Mouse (Mus musculus) mouse trophoblast stem cell (cell line): Measurements from ENCODE around the gene Klc3.

Experiments used
- in situ Hi-C, 2 experiments: fragments of 300-500 bp; cut with MseI, MboI; formaldehyde crosslinking; loops; 2 replicates in 1 of 2; 3 replicates in 1 of 2; pipeline ENCODE4 v1.15.1; 2025

Klc3 gene

DNA sequence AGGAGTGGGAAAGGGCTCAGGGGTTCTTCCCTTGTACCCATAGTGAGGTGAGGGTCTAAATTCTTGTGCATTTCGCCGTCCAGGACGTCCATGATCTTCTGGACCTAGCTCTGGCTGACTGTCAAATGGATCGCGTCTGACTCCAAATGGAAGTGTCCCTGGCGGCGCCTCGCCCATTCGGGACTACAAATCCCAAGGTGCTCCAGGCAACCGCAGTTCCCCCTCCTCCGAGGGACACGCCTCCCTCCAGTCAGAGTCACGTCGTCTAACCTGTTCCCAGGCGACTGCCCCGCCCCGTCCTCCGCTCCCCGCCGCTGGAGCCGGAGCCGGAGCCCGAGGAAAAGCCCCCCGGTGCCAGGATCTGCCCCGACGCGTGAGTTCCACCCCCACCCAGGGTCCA, 43.0 kb downstream of the Klc3 start:
- in situ Hi-C loops, result no loop called here

DNA sequence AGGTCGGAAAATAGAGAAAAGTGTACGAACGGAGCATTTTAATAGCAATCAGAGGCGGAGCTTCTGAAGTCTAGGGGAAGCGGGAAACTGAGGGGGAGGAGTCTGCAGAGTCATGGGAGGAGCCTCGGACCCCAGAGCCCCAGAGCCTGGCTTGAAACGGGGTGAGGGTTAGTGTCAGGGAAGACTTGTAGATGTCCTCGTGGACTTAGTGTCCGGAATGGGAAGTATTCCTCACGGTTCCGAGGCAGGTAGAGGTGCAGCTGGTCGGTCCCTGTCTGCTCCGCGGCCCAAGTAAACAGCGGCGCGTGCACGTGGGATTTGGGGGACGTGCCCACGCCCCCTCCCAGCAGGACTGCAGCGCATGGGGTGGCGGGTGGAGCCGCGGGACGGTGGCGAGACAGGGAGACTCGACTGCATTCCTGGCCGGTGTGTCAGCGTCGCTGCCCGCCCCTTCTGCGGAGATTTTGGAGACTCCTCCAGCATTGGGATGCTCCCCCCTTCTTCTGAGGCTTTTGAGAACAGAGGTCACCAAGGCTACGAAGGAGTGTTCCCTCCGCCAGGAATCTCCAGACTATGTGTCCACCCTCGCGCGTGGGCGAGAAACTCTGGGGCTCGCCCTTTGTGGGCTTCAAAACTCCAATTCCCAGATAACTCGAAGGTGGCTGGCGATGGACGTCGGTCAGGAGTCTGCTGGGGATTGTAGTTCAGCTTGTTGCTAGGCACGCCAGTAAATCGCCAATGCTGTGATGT, 43.8 kb downstream of the Klc3 start:
- in situ Hi-C loops, result no loop called here

DNA sequence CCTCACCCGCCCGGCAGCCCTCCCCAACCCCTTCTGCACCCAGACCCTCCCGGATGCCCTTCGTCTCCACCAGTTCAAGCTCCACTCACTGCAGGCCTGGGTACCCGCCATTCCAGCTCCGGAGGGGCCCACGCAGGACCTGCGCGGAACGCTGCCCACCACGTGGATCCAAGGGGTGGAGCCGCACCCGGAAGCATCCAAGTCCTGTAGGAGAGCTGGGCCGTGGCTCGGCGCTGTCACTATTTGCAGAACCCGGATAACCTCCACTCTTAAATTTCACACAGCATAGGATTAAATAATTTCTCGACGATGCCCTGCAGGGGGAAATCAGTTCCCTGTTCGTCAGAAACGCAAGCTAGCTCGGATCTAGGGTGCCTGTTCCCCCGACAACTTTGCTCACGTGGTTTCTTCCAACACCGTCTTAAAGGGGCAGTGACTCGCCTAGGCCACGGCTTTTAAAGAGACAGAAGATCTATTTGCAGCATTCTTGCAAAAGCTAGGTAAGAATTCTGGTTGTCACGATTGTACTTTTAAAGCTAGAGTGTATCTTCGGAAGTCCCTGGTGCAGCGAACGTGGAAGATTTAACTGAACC, 44.5 kb downstream of the Klc3 start, which contains the start of the genes Cd3eap and Ppp1r13l:
Cd3eap (minus strand) TSS at position 185 of the 593 bp plus-strand sequence.
Ppp1r13l (plus strand) TSS at position 451 of the 593 bp plus-strand sequence.
- in situ Hi-C loops, result no loop called here

DNA sequence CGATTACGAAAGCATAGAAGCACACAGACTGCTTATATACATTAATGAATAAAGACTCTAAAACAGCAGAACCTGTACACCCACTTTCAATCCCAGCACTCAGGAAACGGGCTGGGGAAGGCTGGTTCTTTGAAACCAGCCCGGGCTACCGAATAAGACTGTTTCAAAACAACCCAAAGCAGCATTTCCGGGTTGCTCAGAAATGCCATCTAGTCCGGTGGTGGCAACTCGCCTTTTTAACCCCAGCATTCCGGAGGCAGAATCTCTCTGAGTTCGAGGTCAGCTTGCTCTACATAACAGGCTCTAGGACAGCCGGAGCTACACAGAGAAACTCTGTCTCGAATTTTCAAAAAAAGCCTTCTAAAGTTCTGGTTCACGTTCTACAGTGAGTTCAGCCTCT, 45.3 kb downstream of the Klc3 start:
- in situ Hi-C loops, result no loop called here

DNA sequence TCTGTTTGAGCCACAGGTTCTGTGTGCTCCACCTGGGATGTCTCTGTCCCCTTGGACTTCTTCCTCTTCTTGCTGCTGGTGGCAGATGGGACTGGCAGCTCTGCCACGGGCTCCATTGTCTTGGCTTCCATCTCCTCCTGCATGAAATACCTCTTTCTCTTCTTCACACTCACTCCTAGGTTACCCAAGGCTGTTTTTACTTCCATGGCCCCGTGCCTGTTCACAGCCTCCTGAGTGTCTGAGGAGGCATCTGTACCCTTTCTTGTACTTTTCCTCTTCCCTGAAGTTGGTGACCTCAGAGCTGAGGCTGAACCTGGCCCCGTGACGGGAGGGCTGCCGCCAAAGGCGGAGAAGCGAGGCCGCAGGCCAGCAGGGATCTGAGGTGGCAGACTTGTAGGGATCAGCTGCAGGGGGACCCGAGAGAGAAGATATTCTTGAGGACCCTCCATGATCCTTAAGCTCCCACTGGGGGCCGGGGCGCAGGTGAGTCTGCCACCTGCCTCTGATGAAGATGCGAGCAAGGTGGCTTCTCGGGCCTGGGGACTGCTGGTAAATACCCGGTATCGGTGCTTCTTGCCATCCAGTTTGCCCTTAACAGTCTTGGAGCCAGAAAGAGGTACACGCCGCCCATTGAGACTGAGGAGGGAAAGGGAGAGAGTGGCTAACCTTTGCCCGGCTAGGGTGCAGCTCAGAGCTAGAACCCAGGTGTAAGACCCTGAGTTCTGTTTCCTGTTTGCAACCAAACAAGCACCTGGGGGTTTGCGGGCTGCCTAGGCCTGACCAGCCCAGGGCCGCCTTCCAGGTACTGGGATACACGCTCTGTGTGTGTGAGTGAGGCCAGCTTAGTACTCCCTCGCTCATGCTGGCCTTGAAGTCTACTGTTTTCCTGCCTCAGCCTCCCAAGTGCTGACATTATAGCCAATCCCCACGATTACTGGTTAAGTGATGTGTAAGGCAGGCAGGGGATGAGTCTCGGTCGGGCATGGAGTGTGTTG, 46.2 kb downstream of the Klc3 start:
- in situ Hi-C loops, result no loop called here

DNA sequence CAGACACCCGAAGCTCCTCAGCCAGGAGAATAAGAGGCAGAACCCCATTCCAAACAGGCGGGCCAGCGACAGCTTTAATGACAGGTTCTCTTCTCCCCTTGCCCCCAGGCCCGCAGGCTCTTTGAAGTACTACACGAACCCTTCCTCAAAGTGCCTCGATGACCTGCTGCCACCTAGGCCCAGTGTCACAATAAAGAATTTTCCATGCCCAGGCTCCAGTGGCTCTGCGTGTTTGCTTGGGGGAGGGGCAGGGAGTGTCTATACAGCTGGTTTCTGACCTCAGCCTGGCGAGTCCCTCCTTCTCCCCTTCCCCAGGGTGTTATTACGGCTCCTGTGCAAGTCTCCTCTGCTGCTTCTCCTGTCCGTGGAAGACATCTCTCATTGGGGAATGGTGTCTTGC, 47.6 kb downstream of the Klc3 start:
- in situ Hi-C loops, result no loop called here

DNA sequence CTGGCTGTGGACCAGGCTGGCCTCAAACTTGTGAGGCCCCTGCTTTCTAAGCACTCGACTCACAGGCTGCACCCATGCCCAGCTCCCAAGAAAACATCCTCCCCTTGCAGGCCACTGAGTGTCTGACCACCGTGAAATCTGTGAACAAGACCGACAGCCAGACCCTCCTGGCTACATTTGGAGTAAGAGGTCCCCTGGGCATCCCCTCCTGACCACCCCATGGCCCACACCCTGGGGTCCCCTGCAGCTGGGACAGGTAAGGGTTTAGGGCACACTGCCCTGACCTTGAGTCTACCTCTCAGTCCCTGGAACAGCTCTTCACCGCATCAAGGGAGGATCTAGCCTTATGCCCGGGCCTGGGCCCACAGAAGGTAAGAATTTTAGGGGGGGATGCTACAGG, 48.9 kb downstream of the Klc3 start:
- in situ Hi-C loops, result no loop called here

DNA sequence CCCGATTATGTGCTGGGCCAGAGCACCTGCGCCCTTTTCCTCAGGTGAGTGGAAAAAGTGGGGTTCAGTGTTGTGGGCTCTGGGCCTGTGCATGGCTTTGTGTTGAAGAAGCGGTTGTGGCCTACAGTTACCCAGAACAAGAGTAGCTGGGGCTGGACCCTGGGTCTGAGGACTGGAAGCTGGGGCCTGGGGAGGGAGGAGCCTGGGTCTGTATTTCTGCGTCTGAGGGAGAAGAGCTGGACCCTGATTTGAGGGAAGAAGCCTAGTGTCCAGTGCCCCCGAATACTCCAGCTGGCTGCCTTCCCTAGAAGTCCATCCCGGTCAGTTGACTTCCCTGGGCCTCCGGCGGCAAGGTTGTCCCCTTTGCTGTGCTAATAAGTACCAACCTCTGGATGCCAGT, 53.7 kb downstream of the Klc3 start:
- in situ Hi-C loops, result no loop called here

DNA sequence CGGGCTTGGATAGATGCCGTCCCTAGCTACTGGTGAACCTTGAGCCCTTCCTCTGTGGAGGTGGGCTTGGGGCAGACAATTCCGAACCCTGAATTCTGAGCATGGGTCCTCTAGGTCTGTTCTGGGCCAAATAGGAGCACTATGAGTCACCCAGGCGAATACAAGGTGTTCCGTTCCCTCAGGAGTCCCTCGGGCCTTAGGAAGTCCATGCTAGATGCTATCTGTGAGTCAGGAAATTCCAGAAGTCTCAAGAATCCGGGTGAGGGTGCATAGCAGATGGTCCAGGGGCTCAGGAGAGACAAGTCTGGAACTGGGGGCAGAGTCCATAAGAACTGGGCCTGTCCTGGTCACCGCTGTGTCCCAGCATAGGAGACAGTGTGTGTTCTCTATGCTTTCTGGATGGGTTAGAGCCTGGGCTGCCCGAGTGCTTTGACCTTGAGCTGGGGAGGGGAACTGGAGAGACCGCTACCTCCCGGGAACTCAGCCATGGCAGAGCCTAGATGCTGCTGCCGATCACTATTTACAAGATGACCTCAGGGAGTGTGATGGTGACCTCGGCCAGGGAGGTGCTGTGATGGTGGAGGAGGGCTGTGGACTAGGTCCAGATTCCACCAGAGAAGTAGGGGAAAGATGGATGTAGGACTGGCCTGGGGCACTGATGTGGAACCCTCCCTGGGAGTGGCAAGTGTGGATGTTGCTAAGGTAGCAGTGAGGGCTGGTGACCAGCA, 54.6 kb downstream of the Klc3 start:
- in situ Hi-C loops, result no loop called here

DNA sequence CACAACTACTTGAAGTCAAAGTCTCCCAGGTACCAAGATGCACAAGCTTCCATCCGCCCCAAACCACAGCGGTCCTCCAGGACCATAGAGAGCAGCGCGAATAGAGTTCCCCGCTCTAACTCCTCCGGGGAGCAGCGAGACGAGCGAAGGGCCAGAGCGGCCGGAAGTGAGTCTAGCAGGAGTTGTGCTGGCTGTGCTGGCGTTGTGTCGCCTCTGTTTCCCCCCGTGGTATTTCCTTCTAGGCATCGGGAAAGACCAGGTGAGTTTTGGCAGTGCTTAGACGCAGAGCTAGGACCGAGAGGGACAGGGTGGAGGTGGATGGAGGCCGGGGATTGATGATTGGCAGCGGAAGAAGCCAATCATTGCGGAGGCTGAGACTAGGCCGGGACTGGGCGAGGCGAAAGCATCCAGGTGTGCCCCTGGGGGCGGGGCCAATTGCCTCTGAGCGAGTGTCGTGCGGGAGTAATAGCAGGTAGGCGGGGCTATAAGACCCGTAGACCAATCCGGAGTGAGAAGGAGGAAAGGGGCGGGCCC, 58.9 kb downstream of the Klc3 start:
- in situ Hi-C loops, result loop anchor here (5.0 kb wide), 1 partner anchor 43 kb away; no protein-coding TSS in a partner anchor
